ENCODE assay signal across 9 mouse cellular contexts in genomic region chr7:113147391-113148332, GRCm38 (mm10). TPM values are rescaled to one million over a fixed set of nuclear protein-coding genes. Genes with fewer than 3 reads are reported as not detected.
DNase-seq lines count a peak whose midpoint lies in the region; ATAC-seq and TF ChIP-seq lines count a peak whose summit lies in the region.
"Had no signal": no experiment of that assay in that cellular context is flagged by ENCODE, and none has a peak within 500 bp of the region (broad histone marks: within the 10 kb centered on the region; RNA-seq: fewer than 3 reads in every experiment).

No protein-coding gene starts in this region.

- TF ChIP-seq POLR2A in thymus, adult 2 months (IDR thresholded peaks at IDR 0.05; ENCODE audit: control insufficient read depth, extremely low read depth, insufficient read depth, low read length, poor library complexity), result no peak

- H3K36me3 ChIP-seq in limb, embryonic 10.5 days, result no peaks in the 10 kb centered on the region
- no peaks in the 10 kb centered on the region for H3K36me3 ChIP-seq in thymus, adult 2 months (ENCODE audit: control insufficient read depth, insufficient read depth, low read length)
- H3K36me3 ChIP-seq: heart, embryonic 15.5 days had no signal

- no peaks in the 10 kb centered on the region for H3K27me3 ChIP-seq in limb, embryonic 10.5 days (ENCODE audit: low read depth, poor library complexity, severe bottlenecking)
- no peaks in the 10 kb centered on the region; the same call in 1 of the 2 replicates for H3K27me3 ChIP-seq in thymus, adult 2 months (ENCODE audit: control insufficient read depth, insufficient read depth, low read length)
- H3K27me3 ChIP-seq: heart, embryonic 15.5 days had no signal

- 35% methylated on average over 16 of the region's 16 CpGs for WGBS in limb, embryonic 10.5 days
- 29% methylated on average over 16 of the region's 16 CpGs for WGBS in thymus, adult 2 months

- no peak for TF ChIP-seq CTCF in layer of hippocampus, adult 2 months (conservative IDR thresholded peaks at IDR 0.05)
- no peak for TF ChIP-seq CTCF in thymus, adult 2 months (IDR thresholded peaks at IDR 0.05; ENCODE audit: borderline replicate concordance, control insufficient read depth, extremely low read depth, insufficient read depth, low read length, poor library complexity)

- no peaks in the 10 kb centered on the region for H3K9me3 ChIP-seq in limb, embryonic 10.5 days (replicated peaks)
- H3K9me3 ChIP-seq: heart, embryonic 15.5 days had no signal

- no peak overlapping the region for H3K4me3 ChIP-seq in layer of hippocampus, adult 2 months
- H3K4me3 ChIP-seq in limb, embryonic 10.5 days, result no peak overlapping the region
- H3K4me3 ChIP-seq in thymus, adult 2 months (ENCODE audit: control insufficient read depth, insufficient read depth, low read length), result no peak overlapping the region
- H3K4me3 ChIP-seq: heart, embryonic 15.5 days had no signal

- peak overlapping the region; percentile 76 for H3K27ac ChIP-seq in layer of hippocampus, adult 2 months
- H3K27ac ChIP-seq in limb, embryonic 10.5 days, result peak overlapping the region; percentile 87
- H3K27ac ChIP-seq in thymus, adult 2 months (ENCODE audit: control insufficient read depth, insufficient read depth, low read length), result no peak overlapping the region
- H3K27ac ChIP-seq: heart, embryonic 15.5 days had no signal

- no peak for DNase-seq in layer of hippocampus, adult 2 months (ENCODE audit: low spot score in 2 of 2)
- no peak for DNase-seq in layer of hippocampus, adult 9-11 months
- peak; percentile 86 to 88 for DNase-seq in cerebellum, postnatal 10 days
- peak; percentile 49 to 67 for DNase-seq in gastrocnemius, adult 8-10 months (ENCODE audit: low spot score in 2 of 2)
- peak; percentile 72 for DNase-seq in limb, embryonic 10.5 days (ENCODE audit: low spot score)
- no peak for DNase-seq in thymus, adult 2 months
- DNase-seq in layer of hippocampus, adult 9-10 months (ENCODE audit: low spot score), result no peak

- ATAC-seq in megakaryocyte, adult 5-6 weeks (ENCODE audit: poor library complexity, severe bottlenecking), result no peak

- H3K4me1 ChIP-seq in limb, embryonic 10.5 days, result peaks cover 29% of the 10 kb centered on the region
- H3K4me1 ChIP-seq in thymus, adult 2 months (replicated peaks; ENCODE audit: control insufficient read depth, insufficient read depth, low read length), result peaks cover 5% of the 10 kb centered on the region

RNA-seq across cellular contexts. Expression of gene Arntl, which starts 59.6 kb away (rescaled TPM):
- total RNA-seq in layer of hippocampus, adult 2 months (2021), result 10 to 100 TPM; 34.9 to 40.3 TPM
- total RNA-seq in gastrocnemius, adult 8-10 months (2022), result 10 to 100 TPM in 3 of 4 experiments, 1 to 10 TPM in 1; 8.4 to 19.5 (median 11.2) TPM
- 8.0 and 9.6 TPM in 2 replicates for polyA plus RNA-seq in limb, embryonic 10.5 days (2016; fragmentation: Nextera tagmentation; extraction: Ambion mirVana)
- 7.3 and 8.9 TPM in 2 replicates for total RNA-seq in megakaryocyte, adult 5-6 weeks (2015)
- total RNA-seq in megakaryocyte, adult 5-6 weeks (2017), result 8.3 and 9.5 TPM in 2 replicates
- 39.3 and 43.9 TPM in 2 replicates for polyA plus RNA-seq in thymus, adult 2 months (2012; rRNA removed)

Comparison
In these comparisons a context has a peak if more than half of its experiments do, and no peak if none do; other contexts are left out.
1. DNase-seq: peak in cerebellum, postnatal 10 days (2 of 2), gastrocnemius, adult 8-10 months (2 of 2) and limb, embryonic 10.5 days (single experiment); none in layer of hippocampus, adult 2 months (0 of 2), layer of hippocampus, adult 9-11 months (single experiment), thymus, adult 2 months (single experiment) and layer of hippocampus, adult 9-10 months (single experiment).